Mouse (Mus musculus) ovary, postnatal 10 days (tissue): ENCODE data around the gene Klf5.

Source experiments
- DNase-seq: peaks from one replicate; pipeline ENCODE4 v3.0.0; 2022; ENCODE audit warnings: low spot score

Gene Klf5

DNA sequence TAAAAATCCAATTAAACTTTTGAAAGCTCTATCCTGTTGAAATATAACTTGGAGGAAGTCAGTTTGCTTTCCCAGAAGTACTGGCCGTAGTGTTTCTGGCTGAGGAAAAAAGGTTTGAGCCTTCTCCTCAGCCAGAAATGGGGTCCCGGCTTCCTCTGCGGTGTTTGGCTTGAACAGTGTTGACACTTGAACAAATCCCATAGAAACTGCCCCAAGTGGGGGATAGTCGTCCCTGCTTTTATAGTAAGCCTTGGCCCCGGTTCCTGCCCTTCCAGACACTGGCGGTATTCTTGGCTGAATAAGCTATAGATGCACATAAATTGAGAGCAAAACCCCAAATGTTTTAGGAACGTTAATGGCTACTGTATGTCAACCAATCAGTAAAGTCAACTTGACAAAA, 11.9 kb downstream of the Klf5 start:
- no peak for DNase-seq

DNA sequence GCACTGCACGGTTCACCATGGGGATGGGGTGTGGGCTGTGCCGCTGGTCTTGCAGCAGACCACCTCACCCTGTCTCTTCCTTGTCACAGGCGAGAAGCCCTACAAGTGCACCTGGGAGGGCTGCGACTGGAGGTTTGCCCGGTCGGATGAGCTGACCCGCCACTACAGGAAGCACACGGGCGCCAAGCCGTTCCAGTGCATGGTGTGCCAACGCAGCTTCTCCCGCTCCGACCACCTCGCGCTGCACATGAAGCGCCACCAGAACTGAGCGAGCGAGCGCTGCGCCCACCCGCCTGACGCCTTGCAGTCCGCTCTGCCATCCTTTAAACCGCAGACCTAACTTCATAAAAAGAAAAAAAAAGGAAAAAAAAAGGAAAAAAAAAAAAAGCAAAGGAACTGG, 14.6 kb downstream of the Klf5 start:
- DNase-seq, result no peak

DNA sequence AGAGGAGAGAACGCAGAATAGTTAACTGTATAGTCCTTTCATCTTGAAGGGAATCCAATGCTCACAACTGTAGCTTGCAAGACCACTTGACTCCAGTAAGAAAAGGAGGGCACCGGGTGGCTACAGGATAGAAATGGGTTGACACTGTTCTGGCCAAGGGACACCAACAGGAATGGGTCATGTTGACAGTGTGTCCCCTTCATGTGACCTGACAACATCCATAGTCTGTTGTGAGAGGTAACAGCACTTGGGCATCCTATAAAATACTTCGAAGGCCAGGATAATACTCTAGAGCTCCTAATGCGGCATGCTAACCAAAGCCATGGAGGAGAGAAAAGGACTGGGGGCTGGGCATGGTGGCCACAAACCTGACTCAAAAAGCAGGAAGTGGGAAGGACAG, 17.8 kb downstream of the Klf5 start:
- no peak for DNase-seq

DNA sequence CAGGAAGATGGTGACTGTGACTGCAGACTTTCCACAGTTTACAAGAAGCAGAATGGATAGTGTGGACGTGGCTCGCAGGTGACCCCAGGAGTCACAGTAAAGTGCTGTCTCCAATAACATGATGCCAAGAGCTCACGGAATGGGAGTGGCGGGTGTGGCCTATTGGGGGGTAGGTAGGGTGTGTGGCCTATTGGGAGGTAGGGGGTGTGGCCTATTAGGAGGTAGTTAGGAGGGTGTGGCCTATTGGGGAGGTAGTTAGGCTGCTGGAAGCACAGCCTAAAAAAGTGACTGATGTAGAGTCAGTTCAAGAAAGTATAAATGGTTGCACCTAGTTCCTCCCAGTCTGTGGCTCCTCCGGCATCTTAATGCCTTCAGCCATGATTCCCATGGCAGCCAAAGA, 22.2 kb downstream of the Klf5 start:
- DNase-seq, result no peak

DNA sequence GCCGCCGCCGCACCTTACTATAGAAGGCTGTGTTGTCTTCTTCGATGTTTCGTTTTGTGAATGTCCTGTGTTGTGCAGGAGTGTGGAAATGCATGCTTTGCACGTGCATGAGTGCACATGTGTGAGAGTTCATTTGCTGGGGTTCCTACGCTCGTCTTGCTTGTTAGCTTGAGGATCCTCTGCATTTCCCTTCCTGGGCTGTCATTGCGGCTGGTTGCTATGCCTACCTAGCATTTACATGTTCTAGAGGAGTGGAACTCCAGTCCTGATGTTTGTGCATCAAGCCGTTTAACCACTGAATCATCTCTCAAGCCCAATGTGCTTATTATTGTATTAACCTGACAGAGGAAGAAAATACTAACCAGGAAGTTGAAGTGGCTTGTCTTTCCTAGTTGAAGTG, 24.9 kb downstream of the Klf5 start:
- no peak for DNase-seq

DNA sequence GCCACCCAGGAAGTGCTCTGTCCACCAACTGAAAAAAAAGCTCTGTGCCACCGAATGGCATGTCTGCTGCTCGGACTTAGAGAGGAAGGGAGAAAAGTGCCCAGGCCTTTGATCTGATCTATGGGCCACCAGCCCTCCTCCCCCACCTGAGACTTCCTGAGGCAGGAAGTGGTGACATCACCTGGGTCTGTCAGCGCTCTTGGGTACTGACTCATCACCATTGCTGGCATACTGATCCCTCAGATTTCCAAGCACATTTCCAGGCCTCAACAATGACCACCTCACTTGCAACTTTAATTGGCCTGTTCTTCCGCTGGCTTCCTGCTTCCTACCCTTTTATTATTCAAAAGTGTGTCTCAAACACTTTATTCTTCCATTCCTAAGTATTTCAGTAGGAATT, 26.0 kb downstream of the Klf5 start:
- no peak for DNase-seq

DNA sequence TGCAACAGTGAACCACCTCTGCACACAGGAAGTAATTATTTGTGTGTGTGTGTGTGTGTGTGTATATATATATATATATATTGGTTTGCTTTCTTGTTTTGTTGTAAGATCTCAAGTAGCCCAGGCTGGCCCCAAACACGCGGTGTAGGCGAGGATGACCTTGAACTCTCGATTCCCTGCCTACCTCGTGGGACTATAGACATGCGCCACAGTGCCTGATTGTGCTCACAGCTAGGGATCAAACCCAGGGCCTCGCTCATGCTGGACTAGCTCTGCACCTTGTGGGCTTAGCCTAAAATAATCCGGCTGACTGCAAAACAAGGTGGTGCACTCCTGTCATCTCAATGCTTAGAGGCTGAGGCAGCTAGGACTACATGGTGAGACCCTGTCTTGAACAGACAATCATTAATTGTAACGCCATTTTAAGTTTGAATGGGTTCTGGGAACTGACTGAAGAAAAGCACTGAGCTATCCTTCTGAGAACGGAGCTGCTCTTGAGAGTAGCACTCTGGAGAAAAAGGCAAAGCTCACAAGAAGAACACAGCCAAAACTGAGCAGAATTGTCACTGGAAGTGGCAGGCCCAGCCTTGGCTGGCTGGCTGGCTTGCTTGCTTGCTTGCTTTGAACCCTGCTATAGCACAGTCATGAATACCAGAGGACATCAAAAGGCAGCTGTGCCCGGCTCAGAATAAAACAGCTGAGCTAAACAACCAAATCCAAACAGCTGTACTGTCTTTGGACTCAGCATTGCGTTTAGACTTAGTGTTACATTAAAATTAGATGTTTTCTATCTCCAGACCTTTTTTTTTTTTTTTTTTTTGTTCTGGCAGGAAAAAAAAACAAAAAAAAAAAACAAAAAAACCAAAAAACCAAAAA, 27.3 kb downstream of the Klf5 start:
- no peak for DNase-seq

DNA sequence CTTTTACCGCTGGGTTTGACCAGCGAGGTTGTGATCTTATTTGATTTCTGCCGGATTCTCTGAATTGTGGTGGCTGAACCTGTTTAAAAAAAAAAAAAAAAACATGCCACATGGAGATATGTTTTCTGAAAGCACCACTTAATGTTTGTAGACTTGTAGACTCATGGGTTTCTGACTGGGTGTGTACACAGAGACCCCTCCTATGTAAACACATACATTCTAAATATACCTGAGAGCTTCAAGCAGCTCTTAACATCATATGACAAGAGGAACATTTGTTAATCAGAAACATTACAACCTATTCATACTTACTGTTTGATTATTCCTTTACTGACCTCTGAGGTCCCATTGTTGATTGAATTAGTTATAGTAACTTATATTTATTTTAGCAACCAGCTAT, 38.1 kb downstream of the Klf5 start:
- DNase-seq, result no peak

DNA sequence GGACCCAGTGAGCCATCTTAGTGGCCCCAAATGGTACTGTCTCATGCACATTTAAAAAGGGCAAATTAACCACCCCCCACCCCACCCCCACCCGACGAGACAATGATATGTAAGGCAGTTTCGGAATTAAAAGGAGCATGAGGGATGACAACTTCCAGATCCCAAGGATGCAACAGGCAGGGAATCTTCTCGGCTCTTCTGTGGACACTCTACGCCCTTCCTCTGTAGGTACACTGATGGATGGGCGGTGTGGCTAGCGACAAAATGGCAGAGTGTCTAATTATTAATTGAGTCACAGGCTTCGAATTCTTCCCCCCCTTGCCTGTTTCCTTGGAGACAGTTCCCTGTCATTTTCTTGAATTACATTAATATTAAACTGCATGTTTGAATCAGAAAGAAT, 40.5 kb downstream of the Klf5 start:
- DNase-seq, result no peak

DNA sequence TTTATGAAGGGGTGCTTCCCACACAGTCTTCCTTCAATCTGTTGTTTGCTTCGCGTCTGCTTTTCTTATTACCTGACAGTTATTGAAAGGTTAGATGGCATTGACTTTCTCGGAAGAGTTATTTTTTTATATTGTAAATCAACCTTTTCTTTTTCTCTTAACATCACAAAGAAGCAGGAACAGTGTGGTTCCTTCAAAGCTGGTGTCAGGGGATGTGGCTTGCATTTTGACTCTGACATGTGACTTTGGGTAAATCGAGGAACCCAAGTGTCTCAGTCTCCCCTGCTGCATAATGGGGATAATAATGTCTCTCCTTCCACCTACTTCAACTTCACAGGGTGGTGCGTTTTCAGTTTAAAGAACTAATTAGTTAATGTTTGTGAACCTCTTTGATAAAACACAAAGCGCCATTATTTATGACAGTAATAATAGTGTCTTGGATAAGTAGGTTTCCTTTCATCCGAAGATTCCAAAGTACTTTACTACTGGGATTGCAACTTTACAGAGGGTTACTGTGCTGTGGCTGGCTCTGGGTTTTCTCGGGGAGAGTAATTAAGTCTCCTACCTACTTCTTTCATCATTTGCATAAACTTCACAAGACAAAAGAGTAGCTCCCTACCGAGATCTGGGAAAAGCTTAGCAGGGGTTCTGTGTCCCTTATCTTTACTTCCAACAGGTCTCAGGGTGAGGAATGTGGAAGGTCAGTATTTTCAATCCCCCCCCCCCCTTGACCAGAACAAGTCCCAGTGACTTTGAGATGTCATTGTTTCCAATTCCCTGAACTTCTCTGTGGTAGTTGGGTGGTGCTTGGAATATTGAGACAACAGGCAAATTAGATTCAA, 41.4 kb downstream of the Klf5 start:
- no peak for DNase-seq

DNA sequence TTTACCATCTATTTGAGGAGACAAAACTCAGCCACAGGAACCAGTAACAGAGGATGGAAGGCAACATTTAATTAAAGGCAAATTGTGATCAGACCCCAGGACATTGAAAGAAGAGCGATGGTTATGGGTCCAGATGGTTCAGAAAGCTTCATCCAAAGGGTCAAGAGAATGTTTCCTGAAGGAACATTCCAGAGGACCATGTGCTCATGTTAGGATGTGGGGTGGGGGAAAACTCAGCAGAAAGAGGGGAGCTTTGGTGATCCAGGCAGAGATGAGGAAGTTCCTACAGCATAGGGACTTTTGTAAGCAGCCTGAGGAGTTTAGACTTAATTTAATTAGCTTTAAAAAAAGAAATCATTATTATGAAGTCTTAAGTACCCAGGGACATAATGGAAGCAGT, 42.2 kb downstream of the Klf5 start:
- DNase-seq, result no peak

DNA sequence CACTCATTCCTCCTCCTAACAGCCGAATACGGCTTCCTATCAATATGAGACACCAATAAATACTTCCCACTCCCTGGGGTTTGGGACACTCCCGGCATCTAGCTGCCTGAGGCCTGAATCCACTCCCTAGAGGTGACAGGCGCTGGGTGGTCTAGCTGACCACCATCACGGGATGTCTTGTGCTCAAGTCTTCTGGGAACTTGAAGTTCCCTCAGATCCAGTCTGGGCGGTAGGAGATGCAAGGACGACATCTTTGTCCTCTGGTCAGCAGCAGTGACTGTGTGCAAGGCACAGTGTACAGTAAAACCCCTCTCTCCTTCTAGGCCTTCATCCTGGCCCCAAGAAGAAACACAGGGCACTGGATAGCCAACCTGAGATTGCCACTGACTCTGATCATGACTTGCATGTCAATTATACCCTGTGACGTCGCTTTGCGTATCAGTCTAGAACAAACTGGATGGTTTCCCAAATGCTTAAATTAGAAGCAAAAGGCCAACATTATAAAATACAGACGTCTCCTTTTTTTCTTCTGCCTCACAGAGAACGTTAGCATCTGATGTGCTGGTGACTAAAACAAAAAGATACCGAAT, 49.8 kb downstream of the Klf5 start:
- no peak for DNase-seq

DNA sequence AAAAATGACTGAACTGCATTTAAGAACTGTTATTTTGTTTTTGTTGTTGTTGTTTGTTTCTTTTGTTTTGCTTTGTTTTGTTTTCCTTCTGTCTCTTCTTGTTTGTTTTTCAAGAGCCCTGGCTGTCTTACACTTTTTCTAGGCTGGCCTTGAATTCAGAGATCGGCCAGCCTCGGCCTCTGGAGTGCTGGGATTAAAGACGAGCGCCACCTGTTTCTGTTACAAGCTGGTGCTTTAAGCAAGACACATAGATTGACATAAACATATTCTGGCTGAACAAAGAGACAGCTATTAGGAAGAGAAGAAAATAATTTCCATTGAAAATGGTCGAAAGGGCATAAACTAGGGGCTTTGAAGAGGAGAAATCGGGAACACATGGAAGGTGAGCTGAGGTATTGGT, 51.1 kb downstream of the Klf5 start:
- no peak for DNase-seq

DNA sequence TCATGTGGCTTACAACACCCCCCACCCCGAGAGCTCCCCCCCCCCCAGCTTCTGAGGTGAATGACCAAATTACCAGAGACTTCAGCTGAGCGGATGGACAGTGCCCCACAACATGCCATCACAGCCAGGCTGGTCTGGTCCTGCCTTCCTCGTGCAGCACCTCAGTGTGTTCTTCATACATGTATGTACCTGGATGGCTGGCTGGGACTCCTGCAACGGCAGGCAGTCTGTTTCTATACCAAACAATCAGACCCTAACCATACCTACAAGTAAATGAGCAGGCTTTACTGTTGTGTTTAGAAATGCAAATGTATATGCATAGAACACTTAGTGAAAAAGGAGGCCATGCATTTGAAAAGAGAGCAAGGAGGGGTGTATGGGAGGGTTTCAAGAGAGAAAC, 54.5 kb downstream of the Klf5 start:
- no peak for DNase-seq

DNA sequence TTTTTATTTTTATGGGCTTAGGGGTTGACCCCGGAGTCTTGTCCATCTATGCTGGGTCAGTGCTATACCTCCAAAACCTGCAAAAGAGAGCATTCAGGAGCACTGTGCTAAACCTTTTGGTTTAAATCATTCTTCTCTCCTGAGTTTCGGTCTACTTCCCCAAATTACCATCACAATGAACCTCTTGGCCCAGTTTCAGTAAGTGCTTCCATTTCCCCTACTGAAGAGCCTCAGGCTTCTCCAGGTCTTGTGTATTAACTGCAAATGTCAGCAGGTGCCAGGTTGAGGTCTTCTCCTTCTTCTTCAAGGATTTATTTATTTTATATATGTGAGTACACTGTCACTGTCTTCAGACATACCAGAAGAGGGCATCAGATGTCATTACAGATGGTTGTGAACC, 55.6 kb downstream of the Klf5 start:
- no peak for DNase-seq

DNA sequence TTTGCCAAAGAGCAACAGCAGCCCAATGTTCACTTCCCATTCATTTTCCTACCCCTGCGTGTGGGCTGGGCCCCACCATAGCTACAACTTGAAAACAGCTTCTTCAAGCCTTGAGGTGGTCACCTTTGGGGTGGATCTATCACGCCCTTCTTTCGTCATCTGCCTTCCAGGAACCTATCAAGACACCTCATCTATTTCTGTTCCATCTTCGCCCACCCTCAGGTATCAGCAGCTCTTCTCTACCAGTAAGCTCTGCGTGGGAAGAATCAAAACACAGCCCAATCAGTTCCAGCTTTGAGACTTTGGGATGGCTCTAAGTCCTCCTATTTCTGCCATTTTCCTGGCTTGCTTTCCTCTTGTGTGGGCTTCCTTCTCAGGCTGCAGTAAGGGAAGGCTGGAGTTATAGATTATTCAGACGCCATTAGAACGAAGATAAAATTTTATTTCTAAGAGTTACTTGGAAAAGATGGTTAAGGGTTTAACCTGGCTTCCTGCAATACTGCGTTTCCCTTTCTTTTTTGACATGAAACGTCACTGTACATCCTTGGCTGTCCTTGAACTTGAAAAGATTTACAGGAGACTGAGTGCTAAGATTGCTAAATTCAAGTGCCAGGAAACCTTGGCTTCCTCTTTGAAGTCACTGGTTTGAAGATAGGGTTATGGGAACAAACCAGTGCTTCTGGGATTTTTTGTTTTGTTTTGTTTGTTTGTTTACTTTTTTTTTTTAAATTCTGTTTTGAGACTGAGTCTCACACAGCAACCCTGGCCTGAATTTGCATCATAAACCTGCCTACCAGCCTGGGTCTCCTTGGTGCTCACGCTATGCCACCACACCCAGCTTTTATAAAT, 56.5 kb downstream of the Klf5 start:
- DNase-seq, result no peak

DNA sequence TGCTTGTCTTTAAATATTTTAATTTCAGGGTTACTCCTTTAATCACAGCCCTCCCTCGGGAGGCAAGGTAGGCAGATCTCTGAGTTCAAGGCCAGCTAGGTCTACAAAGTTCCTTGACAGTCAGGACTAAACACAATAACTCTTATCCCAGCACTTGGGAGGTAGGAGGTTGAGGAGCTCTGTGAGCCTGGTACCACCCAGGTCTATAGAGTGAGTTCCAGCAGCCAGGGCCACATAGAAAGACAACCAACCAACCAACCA, 57.0 kb downstream of the Klf5 start:
- DNase-seq, result no peak

DNA sequence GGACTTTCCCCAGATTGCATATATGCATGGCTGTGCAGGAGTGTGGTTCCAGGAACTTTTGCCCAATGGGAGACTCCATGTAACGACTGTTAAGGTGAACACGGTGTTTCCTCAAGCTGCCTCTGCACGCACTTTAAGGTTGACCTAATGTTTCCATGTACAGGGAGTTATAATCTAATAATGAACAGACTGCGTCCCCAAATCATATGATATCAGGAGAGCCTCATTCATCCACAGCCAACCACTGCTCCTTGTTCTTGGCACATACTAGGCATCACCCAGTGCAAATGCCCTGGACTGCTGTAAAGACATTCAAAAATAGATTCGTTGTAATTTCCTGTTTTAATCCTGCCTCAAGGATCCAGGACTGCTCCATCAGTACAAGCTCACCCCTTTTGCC, 64.5 kb downstream of the Klf5 start:
- no peak for DNase-seq

DNA sequence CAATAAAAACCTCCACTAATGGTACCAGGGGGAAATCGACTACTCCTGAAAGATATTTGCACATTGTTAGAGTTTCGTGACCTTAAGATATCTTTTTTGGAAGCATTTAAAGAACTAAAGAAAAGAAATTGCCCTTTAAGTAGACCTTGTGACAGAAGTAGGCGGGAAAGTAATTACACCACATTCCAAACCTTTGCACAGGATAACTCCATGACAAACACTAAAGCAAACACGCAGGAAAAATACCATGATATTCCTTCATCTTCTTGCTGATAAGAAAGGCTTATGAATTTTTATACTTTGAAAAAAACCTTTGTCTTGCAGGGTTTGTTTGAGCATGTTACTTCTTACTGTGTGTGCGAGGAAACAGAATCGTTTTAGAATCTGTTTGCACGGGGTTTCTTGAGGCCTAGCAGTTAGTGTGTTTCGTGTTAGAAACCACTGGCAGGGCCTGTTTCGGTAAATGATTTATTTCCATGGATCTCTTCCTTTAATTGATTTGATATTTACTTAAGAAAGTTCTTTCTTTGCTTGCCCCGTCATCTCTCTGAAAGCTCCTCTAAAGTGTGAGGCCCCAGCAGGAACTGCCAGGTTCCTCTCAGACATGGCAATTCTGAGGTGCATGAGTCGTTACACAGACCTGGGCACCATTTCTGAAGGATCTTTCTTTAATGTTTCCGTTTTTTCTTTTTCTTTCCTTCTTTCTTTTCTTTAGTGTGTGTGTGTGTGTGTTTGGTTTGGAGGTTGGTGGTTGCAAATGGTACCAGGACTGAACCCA, 65.7 kb downstream of the Klf5 start:
- DNase-seq, result no peak
